Mouse (Mus musculus): ENCODE measurements at regions not wholly inside any gene's neighbourhood (a gene's known extent, or its start where the extent isn't known, plus 50 kb on each side); places are given as distances from the start of the nearest gene placed in this dataset.

- TF ChIP-seq CTCF (IDR thresholded peaks at IDR 0.05; ENCODE audit: control insufficient read depth, insufficient read depth, insufficient read length) (no peak), FOSL1 (IDR thresholded peaks at IDR 0.05; ENCODE audit: insufficient read depth, low read length, poor library complexity, severe bottlenecking) (no peak), USF1 (IDR thresholded peaks at IDR 0.05; ENCODE audit: low read depth) (no peak), CEBPB (IDR thresholded peaks at IDR 0.05; ENCODE audit: low read depth) (no peak), MYOD1 (IDR thresholded peaks at IDR 0.05; ENCODE audit: control insufficient read depth, insufficient read length, low read depth) (no peak)
These were observed 233.1 kb downstream of the Epha4 start for GRCm38 (mm10) chr1:77281741-77282140.

All from C2C12 (cell line).